Mouse (Mus musculus): ENCODE results near the gene Macf1.

GRCm38 (mm10) chr4:123454871-123455640, 229.1 kb downstream of the Macf1 start:
- no peak for TF ChIP-seq CTCF (IDR thresholded peaks at IDR 0.05; ENCODE audit: low read depth, low read length)
- no peak for TF ChIP-seq TAL1 (conservative IDR thresholded peaks at IDR 0.05; ENCODE audit: low read depth, low read length)
- TF ChIP-seq GATA2 (IDR thresholded peaks at IDR 0.05; ENCODE audit: borderline replicate concordance, low read depth, low read length): no peak
- TF ChIP-seq POLR2AphosphoS5 (IDR thresholded peaks at IDR 0.05; ENCODE audit: insufficient replicate concordance, low read depth, low read length): no peak
